Mouse (Mus musculus) kidney, embryonic 15.5 days (tissue): Measurements from ENCODE around the gene Arxes2. TPM values are rescaled to one million over a fixed set of nuclear protein-coding genes. Genes with fewer than 3 reads are reported as not detected.
"Not testable (repeated sequence)": the region's sequence is repeated elsewhere in the genome, so short reads cannot be mapped to it uniquely, and the experiment has no call there.

ENCODE experiments used
- ATAC-seq: fragments of 200-750 bp; cut with Nextera tagmentation; replicated peaks from 2 replicates; pipeline ENCODE4 v1.8.0; 2017; ENCODE audit warnings: moderate TSS enrichment; ENCODE audit not compliant: low FRiP score
- H3K27ac ChIP-seq: fragments of 300-500 bp; sonication (generic); 2 replicates; pipeline ENCODE4 v1.5.1; 2015; ENCODE audit warnings: mild to moderate bottlenecking, inconsistent platforms
- H3K27me3 ChIP-seq: fragments of 300-500 bp; sonication (generic); 2 replicates; pipeline ENCODE4 v1.6.1; 2015; ENCODE audit warnings: inconsistent platforms
- H3K36me3 ChIP-seq: fragments of 300-500 bp; sonication (generic); 2 replicates; pipeline ENCODE4 v1.6.1; 2015; ENCODE audit warnings: inconsistent platforms
- H3K4me1 ChIP-seq: fragments of 300-500 bp; sonication (generic); 2 replicates; pipeline ENCODE4 v1.6.1; 2015; ENCODE audit warnings: inconsistent platforms
- H3K4me2 ChIP-seq: fragments of 300-500 bp; sonication (generic); 2 replicates; pipeline ENCODE4 v1.6.1; 2015; ENCODE audit warnings: moderate library complexity, mild to moderate bottlenecking, inconsistent platforms
- H3K4me3 ChIP-seq: fragments of 300-500 bp; sonication (generic); replicated peaks from 2 replicates; pipeline ENCODE4 v1.5.1; 2015; ENCODE audit warnings: mild to moderate bottlenecking, inconsistent platforms
- H3K9ac ChIP-seq: fragments of 300-500 bp; sonication (generic); 2 replicates; pipeline ENCODE4 v1.6.1; 2015; ENCODE audit warnings: mild to moderate bottlenecking, inconsistent platforms
- H3K9me3 ChIP-seq: fragments of 300-500 bp; sonication (generic); replicated peaks from 2 replicates; pipeline ENCODE4 v1.6.1; 2016; ENCODE audit warnings: inconsistent platforms
- WGBS: fragments of 180-500 bp; shearing (Covaris S2); methylation state at CpG from one replicate; pipeline ENCODE4 v1.1.7; 2015; ENCODE audit warnings: mixed read lengths; 5-methylcytosine and 5-hydroxymethylcytosine counted together
- polyA plus RNA-seq: library from polyadenylated mRNA; unstranded; fragments of >200 nt; fragmentation: Nextera tagmentation; extraction: Ambion mirVana; gene quantifications from 2 replicates; pipeline ENCODE4 v1.2.1, GENCODE M21; 2015

Arxes2 gene
- polyA plus RNA-seq = 79.1 and 82.6 TPM in 2 replicates

- H3K4me3 ChIP-seq = peak within 1 kb of the TSS; percentile 34
- H3K27ac ChIP-seq, H3K36me3 ChIP-seq, H3K9ac ChIP-seq, H3K4me1 ChIP-seq, H3K9me3 ChIP-seq, H3K27me3 ChIP-seq: not testable (repeated sequence)
- ATAC-seq = peak; percentile 97
- 9% methylated on average over 10 of the region's 39 CpGs for WGBS
- H3K4me2 ChIP-seq = peak within 1 kb of the TSS; percentile 49
These were observed at the start of gene Arxes2 for GRCm38 (mm10) chrX:135993664-135994119. Arxes2 (plus strand) TSS chrX:135993824.

- 77% methylated on average over 1 of the region's 1 CpGs for WGBS
- Histone ChIP-seq H3K4me3 (no peak overlapping the region), H3K27ac (no peak overlapping the region)
These were observed 44.8 kb upstream of the Arxes2 start for GRCm38 (mm10) chrX:135948699-135949437.

GRCm38 (mm10) chrX:135956988-135957690, 36.5 kb upstream of the Arxes2 start:
- no peak overlapping the region for H3K4me3 ChIP-seq
- H3K36me3 ChIP-seq = no peaks in the 10 kb centered on the region
- 70% methylated on average over 1 of the region's 1 CpGs for WGBS
- H3K4me2 ChIP-seq = no peak overlapping the region
- no peaks in the 10 kb centered on the region for H3K4me1 ChIP-seq
- no peaks in the 10 kb centered on the region for H3K9me3 ChIP-seq
- no peak overlapping the region for H3K27ac ChIP-seq
- no peaks in the 10 kb centered on the region for H3K27me3 ChIP-seq
- no peak overlapping the region for H3K9ac ChIP-seq
- ATAC-seq = no peak

More at GRCm38 (mm10) chrX:135948699-135949437, 44.8 kb upstream of the Arxes2 start:
- no peak overlapping the region for H3K4me2 ChIP-seq
- ATAC-seq = no peak
- H3K27me3 ChIP-seq = no peaks in the 10 kb centered on the region
- H3K9me3 ChIP-seq = no peaks in the 10 kb centered on the region
- H3K9ac ChIP-seq = no peak overlapping the region
- H3K36me3 ChIP-seq = no peaks in the 10 kb centered on the region
- H3K4me1 ChIP-seq = no peaks in the 10 kb centered on the region

- ATAC-seq = no peak
- no peaks in the 10 kb centered on the region for H3K9me3 ChIP-seq
- H3K36me3 ChIP-seq = no peaks in the 10 kb centered on the region
- H3K27ac ChIP-seq = no peak overlapping the region
- no peak overlapping the region for H3K4me3 ChIP-seq
- H3K4me1 ChIP-seq = no peaks in the 10 kb centered on the region
- H3K27me3 ChIP-seq = no peaks in the 10 kb centered on the region
- H3K9ac ChIP-seq = no peak overlapping the region
- WGBS = 81% methylated on average over 2 of the region's 2 CpGs
- H3K4me2 ChIP-seq = no peak overlapping the region
These were observed 35.9 kb upstream of the Arxes2 start for GRCm38 (mm10) chrX:135957691-135958081.

GRCm38 (mm10) chrX:135958589-135959225, 34.9 kb upstream of the Arxes2 start:
- Histone ChIP-seq H3K27ac (no peak overlapping the region), H3K9me3 (no peaks in the 10 kb centered on the region), H3K4me1 (no peaks in the 10 kb centered on the region), H3K4me2 (no peak overlapping the region), H3K36me3 (no peaks in the 10 kb centered on the region), H3K9ac (no peak overlapping the region), H3K27me3 (no peaks in the 10 kb centered on the region), H3K4me3 (no peak overlapping the region)
- no peak for ATAC-seq
- 81% methylated on average over 7 of the region's 7 CpGs for WGBS

GRCm38 (mm10) chrX:135959536-135959935, 34.1 kb upstream of the Arxes2 start:
- Histone ChIP-seq H3K4me1 (no peaks in the 10 kb centered on the region), H3K9ac (no peak overlapping the region), H3K9me3 (no peaks in the 10 kb centered on the region), H3K36me3 (no peaks in the 10 kb centered on the region), H3K4me2 (no peak overlapping the region), H3K4me3 (no peak overlapping the region), H3K27ac (0 out of 2 replicates have a peak overlapping the region, but pooled peaks have one; percentile 51), H3K27me3 (no peaks in the 10 kb centered on the region)
- 77% methylated on average over 4 of the region's 4 CpGs for WGBS
- no peak for ATAC-seq

- no peak overlapping the region for H3K4me3 ChIP-seq
- H3K4me1 ChIP-seq = no peaks in the 10 kb centered on the region
These were observed 31.3 kb upstream of the Arxes2 start for GRCm38 (mm10) chrX:135962342-135962741.

GRCm38 (mm10) chrX:135963130-135963529, 30.5 kb upstream of the Arxes2 start:
- Histone ChIP-seq H3K27ac (no peak overlapping the region), H3K9me3 (no peaks in the 10 kb centered on the region), H3K4me1 (no peaks in the 10 kb centered on the region), H3K4me2 (no peak overlapping the region), H3K9ac (no peak overlapping the region), H3K27me3 (no peaks in the 10 kb centered on the region; the same call in 1 of the 2 replicates), H3K36me3 (no peaks in the 10 kb centered on the region), H3K4me3 (no peak overlapping the region)
- ATAC-seq = no peak
- WGBS = 48% methylated on average over 6 of the region's 6 CpGs

More at GRCm38 (mm10) chrX:135962342-135962741, 31.3 kb upstream of the Arxes2 start:
- Histone ChIP-seq H3K27ac (no peak overlapping the region), H3K36me3 (no peaks in the 10 kb centered on the region), H3K27me3 (no peaks in the 10 kb centered on the region), H3K9me3 (no peaks in the 10 kb centered on the region), H3K9ac (no peak overlapping the region), H3K4me2 (no peak overlapping the region)
- WGBS = 64% methylated on average over 2 of the region's 2 CpGs
- no peak for ATAC-seq

- 21% methylated on average over 3 of the region's 3 CpGs for WGBS
- no peaks in the 10 kb centered on the region for H3K9me3 ChIP-seq
- H3K36me3 ChIP-seq = no peaks in the 10 kb centered on the region
- no peak for ATAC-seq
- H3K4me1 ChIP-seq = no peaks in the 10 kb centered on the region
- no peak overlapping the region for H3K9ac ChIP-seq
- no peak overlapping the region for H3K27ac ChIP-seq
- H3K27me3 ChIP-seq = no peaks in the 10 kb centered on the region; the same call in 1 of the 2 replicates
- H3K4me2 ChIP-seq = no peak overlapping the region
- no peak overlapping the region for H3K4me3 ChIP-seq
These were observed 30.0 kb upstream of the Arxes2 start for GRCm38 (mm10) chrX:135963629-135964028.

- no peak overlapping the region for H3K4me2 ChIP-seq
- H3K4me1 ChIP-seq = no peaks in the 10 kb centered on the region
- no peak for ATAC-seq
- no peak overlapping the region for H3K9ac ChIP-seq
- H3K36me3 ChIP-seq = 0 out of 2 replicates have a peak, but pooled peaks cover 5% of the 10 kb centered on the region
- H3K4me3 ChIP-seq = no peak overlapping the region
- H3K27me3 ChIP-seq = no peaks in the 10 kb centered on the region
- no peak overlapping the region for H3K27ac ChIP-seq
- 74% methylated on average over 10 of the region's 10 CpGs for WGBS
- no peaks in the 10 kb centered on the region for H3K9me3 ChIP-seq
These were observed 19.8 kb upstream of the Arxes2 start for GRCm38 (mm10) chrX:135973597-135974423.

GRCm38 (mm10) chrX:135974424-135975225, 19.0 kb upstream of the Arxes2 start:
- H3K36me3 ChIP-seq = 0 out of 2 replicates have a peak, but pooled peaks cover 5% of the 10 kb centered on the region
- H3K27me3 ChIP-seq = no peaks in the 10 kb centered on the region
- 59% methylated on average over 20 of the region's 20 CpGs for WGBS
- no peak overlapping the region for H3K27ac ChIP-seq
- no peak overlapping the region for H3K4me2 ChIP-seq
- H3K9me3 ChIP-seq = no peaks in the 10 kb centered on the region
- no peak overlapping the region for H3K9ac ChIP-seq
- H3K4me1 ChIP-seq = no peaks in the 10 kb centered on the region
- no peak for ATAC-seq
- no peak overlapping the region for H3K4me3 ChIP-seq
